Mouse (Mus musculus): Measurements from ENCODE around the gene Gp9.
"Not testable (repeated sequence)": the region's sequence is repeated elsewhere in the genome, so short reads cannot be mapped to it uniquely, and the experiment has no call there.

The Gp9 gene

GRCm38 (mm10) chr6:87750184-87750910 lies 27.5 kb upstream of the Gp9 start:
- no peak for DNase-seq (ENCODE audit: low read depth, low spot score)

GRCm38 (mm10) chr6:87751574-87751973 lies 26.3 kb upstream of the Gp9 start:
- DNase-seq (ENCODE audit: low read depth, low spot score): no peak

GRCm38 (mm10) chr6:87755196-87755595 lies 22.7 kb upstream of the Gp9 start:
- no peak for DNase-seq (ENCODE audit: low read depth, low spot score)

DNA sequence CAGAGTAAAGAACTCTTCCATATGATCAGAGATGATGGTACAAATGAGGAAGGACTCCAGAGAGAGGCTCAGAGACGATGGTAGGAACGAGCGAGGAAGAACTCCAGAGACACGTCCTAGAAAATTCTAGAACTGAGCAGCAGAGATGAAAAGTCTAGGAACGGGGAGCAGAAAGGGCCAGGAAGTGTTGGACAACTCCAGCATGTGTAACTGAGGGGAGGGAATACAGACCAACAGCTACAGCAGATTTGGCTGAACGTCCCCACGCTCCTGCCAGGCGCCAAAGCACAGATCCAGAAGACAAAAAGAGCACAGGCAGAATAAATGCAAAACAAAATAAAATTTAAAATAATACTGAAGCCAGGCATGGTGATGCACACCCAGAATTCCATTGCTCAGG lies 21.0 kb upstream of the Gp9 start:
- no peak for DNase-seq (ENCODE audit: low read depth, low spot score)

DNA sequence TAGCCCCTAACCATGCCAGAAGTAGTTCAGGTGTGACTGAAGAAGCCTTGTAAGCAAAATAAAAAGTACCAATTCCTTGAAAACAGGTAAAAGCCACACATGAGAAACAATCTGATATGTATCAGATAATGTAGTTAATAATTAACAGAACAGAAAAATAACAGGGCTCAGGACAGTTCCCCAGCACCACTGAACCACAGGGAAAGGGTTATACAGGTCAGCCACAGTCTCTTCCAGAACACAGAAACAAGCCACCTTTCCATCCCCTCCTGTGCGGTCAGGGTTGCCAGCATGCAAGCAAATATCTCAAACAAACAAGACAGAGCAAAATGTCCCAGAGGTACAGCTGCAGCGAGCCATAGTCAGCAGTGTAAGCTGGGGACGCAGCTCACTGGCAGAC lies 18.5 kb upstream of the Gp9 start:
- no peak for DNase-seq (ENCODE audit: low read depth, low spot score)

GRCm38 (mm10) chr6:87759850-87760249 lies 18.0 kb upstream of the Gp9 start:
- DNase-seq (ENCODE audit: low read depth, low spot score): no peak

GRCm38 (mm10) chr6:87762161-87762560 lies 15.7 kb upstream of the Gp9 start:
- DNase-seq (ENCODE audit: low read depth, low spot score): no peak

DNA sequence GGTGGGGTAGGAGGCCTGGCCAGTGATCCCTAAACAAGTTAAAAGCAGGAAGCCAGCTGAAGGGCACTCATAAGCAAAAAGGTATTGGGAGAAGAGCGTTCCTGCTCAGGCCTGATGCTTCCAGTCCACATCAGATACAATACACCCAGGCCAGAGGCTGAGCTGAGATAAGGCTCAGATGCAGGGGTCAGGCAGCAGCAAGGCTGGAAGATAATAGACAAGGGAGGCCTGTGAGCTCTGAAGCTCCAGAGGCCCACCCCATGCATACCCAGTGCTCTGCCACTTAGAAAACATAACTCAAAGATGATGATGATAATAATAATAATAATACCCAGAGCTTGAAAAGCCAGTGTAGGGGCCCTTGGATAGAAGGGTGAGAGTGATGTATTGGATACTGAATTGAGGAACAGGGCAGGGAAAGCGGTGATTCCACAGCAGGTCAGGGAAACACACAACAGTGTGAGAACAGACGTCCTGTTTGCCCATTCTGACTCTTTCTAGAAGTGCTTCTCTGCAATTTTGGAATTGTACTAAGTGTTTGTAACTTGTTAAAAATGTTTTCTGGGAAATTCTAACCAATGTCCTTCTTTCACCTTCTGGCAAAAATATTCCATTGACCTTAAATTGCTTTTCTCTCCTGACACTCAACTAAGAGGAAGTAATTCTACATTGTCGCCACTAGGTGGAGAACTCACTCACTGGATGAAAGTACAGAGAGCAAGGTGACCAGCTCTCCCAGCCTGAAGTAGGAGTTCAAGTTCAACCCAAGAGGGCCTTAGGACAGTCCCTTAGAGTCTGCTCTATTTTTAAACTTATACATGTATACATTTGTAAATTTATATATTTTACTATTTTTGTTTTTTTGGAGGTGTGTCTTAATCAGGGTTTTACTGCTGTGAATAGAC lies 14.2 kb upstream of the Gp9 start:
- DNase-seq (ENCODE audit: low read depth, low spot score): no peak

- DNase-seq (ENCODE audit: low read depth, low spot score): not testable (repeated sequence)
Observed at GRCm38 (mm10) chr6:87764296-87764695, 13.6 kb upstream of the Gp9 start.

GRCm38 (mm10) chr6:87770626-87771025 lies 7.2 kb upstream of the Gp9 start:
- DNase-seq (ENCODE audit: low read depth, low spot score): no peak

DNA sequence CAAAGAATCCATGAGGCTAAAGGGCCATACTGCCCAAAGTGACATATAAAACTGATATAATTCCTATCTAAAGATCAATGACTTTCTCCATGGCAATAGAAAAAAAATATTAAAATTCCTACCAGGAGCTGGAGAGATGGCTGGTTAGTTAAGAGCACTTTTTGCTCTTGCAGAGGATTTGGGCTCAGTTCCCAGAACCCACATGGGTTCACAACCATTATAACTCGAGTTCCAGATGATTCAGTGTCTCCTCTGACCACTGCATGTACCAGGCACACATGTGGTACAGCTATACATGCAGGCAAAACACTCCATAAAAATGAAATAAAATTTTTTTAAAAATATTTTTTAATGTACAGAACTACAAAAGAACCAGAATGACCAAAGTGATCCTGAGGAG lies 3.4 kb upstream of the Gp9 start:
- DNase-seq (ENCODE audit: low read depth, low spot score): no peak

- DNase-seq (ENCODE audit: low read depth, low spot score): no peak
Observed at GRCm38 (mm10) chr6:87774909-87775308, 3.0 kb upstream of the Gp9 start.

- DNase-seq (ENCODE audit: low read depth, low spot score): no peak
Observed at GRCm38 (mm10) chr6:87775588-87776245, 2.2 kb upstream of the Gp9 start.

DNA sequence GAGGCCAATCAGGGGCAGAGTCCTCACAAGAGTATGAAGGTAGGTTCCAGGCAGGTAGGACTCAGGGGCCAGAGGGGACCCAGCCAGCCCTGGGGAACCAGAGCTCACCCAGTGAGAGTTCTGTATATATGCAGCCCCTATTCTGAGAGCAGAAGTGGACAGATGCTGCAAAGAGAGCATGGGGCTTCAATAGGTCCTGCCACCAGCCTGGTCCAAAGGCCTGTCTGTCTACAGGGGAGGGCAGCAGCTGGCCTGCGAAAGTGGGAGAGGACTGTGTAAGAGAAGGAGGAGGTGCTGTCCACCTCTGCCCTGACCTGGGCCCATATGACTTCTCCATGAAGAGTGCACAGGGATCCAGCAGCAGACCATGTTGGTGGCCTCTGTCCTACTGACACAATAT lies 1.2 kb upstream of the Gp9 start:
- no peak for DNase-seq (ENCODE audit: low read depth, low spot score)

DNA sequence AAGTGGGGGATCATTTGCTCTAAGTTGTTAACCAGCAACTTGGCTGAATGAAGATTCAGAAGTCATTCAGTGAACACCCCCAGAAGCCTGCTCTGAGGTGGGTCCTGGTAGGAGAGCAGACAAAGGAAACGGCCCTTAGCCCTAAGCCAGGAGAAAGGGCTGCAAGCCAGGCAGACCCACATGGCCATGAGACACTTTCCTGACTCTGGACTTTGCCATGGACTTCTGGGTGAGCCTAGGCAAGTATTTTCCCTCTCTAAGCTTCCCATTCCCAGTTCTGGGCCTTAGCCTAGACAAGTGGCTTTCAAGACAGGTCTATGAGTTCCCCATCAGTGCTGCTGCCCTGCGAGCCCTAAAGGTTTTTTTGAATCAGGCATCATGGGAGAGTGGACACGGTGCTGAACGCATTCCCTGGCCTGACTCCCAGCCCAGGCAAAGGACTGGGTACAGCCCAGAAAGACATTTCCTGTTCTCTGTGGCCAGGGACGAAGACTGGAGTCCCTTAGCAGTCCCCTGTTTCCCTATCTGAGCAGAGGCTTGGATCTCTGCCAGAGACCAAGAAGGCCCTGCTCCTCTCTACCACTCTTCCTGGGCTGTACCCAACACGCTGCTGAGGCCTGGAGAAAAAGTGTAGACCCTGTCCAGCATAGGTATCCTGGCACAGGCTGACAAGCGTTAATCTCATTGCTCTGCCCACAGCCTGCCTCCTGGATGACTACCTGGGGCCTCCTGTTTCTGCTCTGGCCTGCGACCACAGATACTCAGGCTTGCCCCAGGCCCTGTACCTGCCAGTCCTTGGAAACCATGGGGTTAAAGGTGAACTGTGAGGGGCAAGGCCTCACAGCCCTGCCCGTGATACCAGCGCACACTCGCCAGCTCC lies 662 bp downstream of the Gp9 start:
- DNase-seq (ENCODE audit: low read depth, low spot score): no peak

- DNase-seq (ENCODE audit: low read depth, low spot score): no peak
Observed at GRCm38 (mm10) chr6:87779174-87780165, 1.6 kb downstream of the Gp9 start.

DNA sequence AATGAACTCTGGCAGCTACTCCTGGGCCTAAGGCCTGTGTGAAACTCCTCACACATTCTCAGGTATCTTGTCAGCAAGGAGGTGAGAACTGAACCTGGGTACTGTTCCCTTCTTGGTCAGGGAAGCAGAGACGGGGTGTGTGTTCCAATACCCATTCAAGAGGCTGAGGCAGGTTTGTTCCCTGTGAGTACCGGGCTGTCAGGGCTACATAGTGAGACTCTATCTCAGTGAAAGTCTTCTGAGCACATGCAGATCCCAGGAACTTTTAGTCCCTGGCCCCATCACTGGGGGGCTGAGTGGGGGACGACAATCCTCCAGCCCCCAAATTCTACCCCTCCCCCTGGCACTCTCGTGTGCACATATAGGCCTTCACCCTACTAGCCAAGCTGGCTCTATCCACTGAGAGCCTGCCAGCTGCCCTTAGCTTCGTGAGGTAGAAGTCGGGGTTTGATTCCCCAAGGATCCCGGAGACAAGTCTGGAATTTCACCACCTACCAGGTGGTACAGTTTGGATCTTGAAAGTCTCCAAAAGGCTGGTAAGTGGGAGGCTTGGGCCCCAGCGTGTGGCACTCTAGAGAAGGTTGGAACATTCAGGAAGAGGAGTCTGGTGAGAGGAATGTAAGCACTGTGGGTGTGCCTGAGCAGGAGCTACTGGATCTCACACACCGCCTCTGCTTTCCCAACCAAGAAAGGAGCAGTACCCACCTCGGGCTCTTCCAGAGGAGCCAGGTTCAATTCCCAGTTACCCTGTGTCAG lies 2.9 kb downstream of the Gp9 start:
- DNase-seq (ENCODE audit: low read depth, low spot score): no peak

DNA sequence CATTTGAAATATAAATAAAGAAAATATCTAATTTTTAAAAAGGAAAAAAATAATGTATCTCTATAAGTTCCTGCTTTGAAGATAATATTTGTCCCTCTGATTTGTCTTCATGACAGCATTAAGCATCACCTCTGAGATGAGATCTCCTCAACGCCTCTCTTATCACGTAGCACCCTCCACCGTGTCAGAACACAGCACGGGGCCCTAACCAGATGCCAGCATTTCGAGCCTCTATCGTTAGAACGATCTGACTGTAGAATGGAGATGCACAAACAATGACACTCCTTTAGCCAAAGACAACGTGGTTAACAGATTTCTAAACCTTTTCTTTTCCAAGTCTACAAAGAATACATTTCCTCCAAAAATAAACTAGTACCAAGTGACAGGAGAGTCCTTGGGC lies 6.2 kb downstream of the Gp9 start:
- no peak for DNase-seq (ENCODE audit: low read depth, low spot score)

- no peak for DNase-seq (ENCODE audit: low read depth, low spot score)
Observed at GRCm38 (mm10) chr6:87786621-87787020, 8.7 kb downstream of the Gp9 start.
